Mouse (Mus musculus) spleen, postnatal 10 days (tissue): ENCODE measurements at regions not wholly inside any gene's neighbourhood (a gene's known extent, or its start where the extent isn't known, plus 50 kb on each side); places are given as distances from the start of the nearest gene placed in this dataset.
"Not testable (repeated sequence)": the region's sequence is repeated elsewhere in the genome, so short reads cannot be mapped to it uniquely, and the experiment has no call there.

Experiments
- DNase-seq, 2 experiments: peaks; one replicate each; pipeline ENCODE4 v3.0.0; 2021 to 2022; ENCODE audit warnings: low spot score in 2 of 2

DNA sequence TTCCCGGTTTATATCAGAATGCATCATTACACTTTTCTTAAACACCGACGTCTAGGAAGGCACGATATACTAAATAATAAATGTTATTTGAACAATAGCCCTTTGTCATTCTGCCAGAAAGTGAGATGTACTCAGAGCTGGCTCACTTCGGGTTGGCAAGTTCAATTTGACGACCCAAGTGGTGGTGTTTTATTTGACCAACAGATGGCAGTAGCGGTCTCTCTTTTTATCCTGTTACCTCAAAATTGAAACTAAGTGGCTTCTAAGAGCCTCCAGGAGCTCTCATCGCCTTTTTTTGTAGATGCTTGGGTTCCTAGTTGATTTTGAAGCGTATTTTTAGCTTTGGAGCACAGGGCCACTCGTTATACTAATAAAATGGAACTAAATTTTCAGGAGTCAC lies 66.7 kb upstream of the Chmp2b start:
- peak in 1 of 2 experiments; percentile 44 for DNase-seq

DNA sequence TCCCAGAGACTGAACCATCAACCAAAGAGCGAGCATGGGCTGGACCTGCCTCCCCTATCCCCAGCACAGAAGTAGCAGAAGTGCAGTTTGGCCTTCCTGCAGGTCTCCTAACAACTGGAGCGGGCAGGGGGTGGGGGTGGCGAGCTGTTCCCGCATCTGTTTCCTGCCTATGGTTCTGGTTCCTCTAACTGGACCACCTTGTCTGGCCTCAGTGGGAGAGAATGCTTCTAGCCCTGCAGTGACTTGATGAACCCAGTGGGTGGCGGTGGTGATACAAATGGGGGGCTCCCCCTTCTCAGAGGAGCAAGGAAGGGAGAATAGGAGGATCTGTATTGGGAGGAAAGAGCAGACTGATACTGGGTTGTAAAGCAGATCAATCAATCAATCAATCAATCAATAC lies 69.2 kb upstream of the Chmp2b start:
- no peak for DNase-seq

DNA sequence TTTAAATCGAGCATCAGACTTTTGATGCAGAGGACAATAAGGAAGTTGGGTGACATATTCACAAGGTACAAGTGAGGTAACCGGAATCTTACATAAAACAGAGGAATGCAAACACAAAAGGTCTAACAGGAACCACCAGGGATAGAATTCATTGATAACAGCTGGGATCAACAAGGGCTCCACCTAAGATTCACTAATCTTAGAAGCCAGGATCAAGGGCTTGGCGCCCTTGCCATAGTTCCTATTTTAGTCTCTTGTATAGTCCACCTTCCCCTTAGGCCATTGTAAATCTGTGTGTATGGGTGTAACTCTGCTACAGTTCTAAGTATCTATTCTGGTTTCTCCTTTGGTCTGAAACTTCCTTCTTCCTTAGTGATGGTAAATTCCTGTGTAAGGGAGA lies 84.2 kb upstream of the Chmp2b start:
- DNase-seq, result not testable (repeated sequence)

DNA sequence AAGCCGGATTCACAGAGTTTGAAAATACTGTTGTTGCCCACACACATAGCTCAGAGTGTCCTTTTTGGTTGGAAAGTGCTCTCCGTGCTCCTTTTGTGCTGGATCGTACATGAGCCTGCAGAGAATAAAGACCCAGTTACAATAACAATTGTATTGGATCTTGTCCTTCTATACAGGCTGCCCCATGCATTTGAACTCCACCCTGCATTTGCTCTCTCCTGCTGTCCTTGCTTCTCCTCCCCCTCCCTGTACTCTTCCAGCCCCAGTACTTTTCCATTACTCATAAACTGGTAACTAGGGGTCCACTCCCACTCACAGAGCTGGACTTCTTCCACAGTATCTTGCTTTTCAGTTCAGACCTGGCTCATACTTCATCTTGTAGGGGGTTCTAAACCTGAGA lies 86.5 kb upstream of the Chmp2b start:
- DNase-seq, result no peak

DNA sequence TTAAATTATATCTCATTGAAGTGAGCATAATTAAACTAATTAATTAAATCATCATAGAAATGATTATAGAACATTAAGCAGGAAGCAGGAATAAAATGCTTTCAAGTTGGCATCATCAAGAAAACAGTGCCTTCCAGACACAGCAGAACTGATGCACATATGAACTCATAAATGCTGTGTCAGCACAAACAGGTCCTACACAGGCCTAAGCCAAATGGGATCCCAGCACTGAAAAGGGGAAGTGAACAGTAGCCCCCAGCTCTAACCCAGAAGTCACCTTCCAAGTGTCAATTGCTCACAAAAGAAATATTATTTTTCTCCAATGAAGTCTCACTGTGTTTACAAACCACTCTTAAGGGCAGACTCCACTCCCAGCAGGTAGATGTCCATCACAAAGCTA lies 93.0 kb upstream of the Chmp2b start:
- no peak for DNase-seq

DNA sequence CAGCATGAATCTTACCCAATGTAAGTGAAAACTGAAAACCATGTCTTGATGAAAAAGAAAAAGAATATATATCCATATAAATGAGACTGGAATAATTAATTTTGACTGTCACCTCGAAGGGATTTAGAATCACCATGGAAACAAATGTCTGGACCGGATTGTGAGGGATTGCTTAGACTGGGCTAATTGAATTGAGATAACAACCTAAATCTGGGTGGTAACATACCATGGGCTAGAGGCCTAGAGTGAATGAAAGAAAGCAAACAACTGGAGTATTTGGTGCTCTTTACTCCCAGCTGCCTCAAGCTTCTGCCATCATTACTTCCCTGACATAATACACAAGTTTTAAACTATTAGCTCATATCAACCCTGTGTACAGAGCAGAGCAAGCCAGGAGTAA lies 95.3 kb upstream of the Chmp2b start:
- no peak for DNase-seq

DNA sequence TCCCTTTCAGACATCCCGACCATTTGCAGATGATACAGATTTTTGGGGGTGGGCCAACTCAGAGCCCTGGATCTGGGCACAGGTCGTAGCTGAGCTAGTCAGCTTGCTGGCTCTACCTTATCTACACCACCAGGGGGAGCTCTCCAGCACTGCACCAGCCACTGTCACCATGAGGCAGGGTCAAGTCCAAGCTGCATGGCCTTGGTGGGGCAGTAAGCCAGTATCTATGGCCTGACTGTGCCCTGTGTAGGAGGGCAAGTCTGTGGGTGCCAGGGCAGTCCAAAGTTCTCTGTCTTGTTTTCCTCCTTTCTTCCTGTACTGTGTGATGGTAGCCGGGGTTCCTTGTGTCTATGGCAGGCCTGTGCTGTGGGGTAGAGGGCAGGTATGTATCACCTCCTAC lies 102.3 kb upstream of the Chmp2b start:
- DNase-seq, result peak in 1 of 2 experiments; percentile 14

DNA sequence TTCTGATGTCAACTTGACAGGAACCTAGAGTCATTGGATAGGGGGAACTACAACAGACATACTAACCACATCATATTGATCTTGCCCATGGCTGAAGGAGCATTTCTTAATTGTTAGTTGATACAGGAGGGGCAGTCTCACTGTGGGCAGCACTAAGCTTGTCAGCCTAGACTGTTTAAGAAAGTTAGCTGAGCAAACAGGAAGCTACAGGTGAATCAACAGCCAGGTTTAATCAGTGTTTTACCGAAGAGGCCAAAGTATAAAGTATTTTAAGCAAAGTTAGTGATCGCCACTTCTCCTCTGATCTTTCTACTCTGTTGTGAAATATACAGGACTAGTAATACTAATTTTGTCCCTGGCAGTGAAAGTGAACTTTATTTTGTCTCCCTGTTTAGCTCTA lies 109.6 kb upstream of the Chmp2b start:
- no peak for DNase-seq

DNA sequence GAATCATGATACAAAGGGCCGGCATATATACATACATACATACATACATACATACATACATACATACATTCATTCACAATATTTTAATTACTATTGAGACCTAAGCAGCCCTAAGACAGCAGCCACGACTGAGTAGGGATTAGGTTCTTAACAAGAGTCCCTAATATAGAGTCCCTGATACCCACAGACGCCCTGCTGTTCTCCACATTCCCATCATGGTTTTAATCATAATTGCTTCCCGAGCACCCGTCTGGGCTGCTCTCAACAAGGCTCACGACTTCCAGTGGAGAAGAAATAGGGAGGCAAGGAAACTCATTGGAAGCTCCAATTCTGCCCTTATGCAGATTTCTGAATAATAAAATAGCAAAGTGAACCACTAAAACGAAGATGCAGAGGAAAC lies 120.6 kb upstream of the Chmp2b start:
- no peak for DNase-seq

DNA sequence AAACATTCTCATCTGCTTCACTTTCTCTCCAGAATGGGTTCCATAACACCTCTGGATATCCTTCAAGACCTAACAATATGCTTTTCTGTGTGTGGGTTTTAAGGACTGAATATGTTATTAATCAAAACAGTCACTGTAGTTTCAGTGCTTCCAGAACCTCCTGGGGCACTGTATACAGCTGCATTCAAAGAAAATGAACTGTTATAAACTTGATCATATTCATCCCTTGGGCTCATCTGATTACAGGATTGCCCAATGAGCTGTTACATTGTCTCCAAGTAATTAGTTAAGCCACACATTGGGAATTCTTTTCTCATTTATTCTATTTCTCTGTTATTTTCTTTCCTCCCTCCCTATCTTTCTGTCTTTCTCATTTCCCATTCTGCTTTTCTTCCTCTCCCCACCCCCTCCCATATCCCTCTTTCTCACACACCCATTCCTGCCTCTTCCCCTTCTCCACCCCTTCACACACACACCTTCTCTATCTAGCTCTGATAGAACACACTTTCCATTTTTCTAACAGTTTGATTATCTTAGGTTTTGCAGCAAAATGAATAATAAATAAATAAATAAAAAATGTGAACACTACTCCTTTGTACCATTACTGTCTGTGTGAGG lies 121.3 kb upstream of the Chmp2b start:
- no peak for DNase-seq

DNA sequence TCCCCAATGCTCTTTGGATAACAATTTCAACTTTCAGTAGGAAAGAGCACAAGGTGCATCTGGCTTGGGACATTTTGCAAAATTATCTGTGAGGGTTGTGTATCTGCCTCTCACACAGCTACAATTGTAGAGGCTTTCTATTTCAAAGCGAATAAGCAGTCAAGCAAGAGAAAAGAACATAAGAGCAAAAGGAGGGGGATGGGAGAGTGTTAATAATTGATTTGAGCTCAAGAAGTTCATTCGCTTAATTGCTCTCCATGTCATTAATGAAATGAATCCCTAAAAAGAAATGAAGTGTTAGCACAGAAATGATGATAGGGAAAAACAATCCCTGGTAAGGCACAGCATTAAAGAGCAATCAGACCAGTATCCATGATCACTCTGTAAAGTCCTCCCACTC lies 121.4 kb upstream of the Vgll3 start:
- no peak for DNase-seq

DNA sequence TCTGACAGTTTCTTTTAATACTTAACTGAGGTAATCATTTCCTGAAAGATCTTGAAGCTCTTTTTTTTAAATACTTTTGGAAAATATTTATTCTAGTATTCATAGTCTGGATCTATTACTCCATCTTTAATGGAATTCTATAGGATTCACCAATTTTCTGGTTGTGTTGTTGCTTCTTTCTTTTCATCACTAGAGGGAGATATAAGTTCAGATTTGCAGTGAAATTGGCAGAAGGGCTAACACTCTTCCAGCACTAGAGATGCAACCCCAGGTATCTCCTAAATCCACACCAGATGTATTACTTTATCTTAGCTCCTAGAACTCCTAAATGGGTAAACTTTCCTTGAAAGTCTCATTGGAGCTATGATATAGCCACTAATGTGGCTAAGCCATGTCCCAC lies 99.4 kb upstream of the Vgll3 start:
- DNase-seq, result no peak

DNA sequence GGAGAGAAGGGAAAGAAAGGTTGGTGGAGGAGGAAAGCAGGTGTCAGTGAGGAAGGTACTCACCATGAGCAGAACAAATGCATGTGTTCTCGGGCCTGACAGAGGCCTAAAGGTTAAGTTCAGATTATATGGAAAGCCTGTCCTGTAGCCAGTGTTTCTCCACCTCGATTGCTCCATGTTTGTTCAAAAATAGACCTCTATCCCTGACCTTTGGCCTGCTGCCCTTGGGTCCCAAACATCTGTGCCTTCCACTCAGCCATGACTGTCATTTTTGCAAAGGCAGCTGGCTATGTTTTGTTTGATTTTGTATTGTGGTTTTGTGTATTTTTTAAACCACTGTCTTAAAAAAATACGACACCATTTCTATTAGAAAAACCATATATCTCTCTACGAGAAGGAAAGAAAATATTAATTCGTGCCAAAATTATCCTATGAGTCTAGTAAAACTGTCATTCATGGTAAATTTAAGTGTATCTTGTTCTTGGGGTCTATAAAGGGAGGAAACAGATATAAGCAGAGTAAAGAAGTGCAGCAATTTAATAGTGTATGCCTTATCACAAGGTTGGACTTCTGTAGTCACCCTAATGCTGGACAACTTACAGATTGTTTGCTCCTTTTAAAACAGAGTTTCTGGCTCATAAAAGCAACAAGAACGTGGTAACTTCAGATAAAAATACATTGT lies 96.1 kb upstream of the Vgll3 start:
- no peak for DNase-seq

DNA sequence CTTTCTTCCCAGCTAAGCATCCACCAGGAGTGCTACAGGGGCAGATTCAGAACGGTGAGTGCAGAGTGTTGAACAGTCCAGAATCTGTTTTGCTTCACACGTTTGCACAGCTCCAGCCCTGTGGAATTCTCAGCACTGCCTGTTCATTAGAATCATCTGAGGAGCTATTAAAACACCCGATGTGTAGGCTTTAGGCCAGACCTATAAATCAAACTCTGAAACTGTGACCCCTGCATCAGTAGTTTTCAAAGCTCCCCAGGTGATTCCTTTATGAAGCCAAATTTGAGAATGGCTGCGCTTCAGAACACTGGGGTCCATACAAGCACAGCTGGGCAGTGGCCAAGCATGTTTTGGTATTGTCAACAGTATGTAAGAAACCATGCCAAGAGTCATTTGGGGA lies 94.1 kb upstream of the Vgll3 start:
- DNase-seq, result no peak

DNA sequence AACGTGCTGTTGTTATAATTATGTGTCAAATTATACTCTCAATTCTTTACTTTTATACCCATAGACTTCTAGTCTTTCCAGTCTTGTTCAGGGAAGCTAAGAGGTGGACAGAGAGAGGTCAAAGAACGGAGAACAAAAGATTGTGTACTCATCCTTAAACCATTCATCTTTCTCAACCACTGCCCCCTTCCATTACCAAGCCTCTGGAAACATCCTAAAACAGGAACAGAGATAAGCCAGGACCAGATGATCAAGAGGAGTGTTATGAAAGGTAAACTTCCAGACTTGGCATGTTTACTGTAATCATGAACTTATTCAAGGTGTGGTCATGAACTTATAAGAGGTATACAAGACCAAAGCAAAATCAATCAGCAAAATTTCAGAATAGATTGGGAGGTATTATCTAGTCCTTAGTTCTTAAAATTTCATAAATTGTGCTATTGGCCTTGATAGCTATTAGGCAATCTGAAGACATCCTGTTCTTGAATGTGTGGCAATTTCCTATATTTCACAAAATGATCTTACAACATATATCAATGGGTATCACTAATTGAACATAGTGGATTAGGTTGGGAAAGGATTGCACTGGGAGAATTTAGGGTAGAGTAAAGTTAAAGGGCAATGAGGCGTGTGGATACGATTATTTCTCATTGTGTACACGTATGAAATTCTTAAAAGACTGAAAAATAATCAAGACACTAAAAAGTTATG lies 89.3 kb upstream of the Vgll3 start:
- no peak for DNase-seq

DNA sequence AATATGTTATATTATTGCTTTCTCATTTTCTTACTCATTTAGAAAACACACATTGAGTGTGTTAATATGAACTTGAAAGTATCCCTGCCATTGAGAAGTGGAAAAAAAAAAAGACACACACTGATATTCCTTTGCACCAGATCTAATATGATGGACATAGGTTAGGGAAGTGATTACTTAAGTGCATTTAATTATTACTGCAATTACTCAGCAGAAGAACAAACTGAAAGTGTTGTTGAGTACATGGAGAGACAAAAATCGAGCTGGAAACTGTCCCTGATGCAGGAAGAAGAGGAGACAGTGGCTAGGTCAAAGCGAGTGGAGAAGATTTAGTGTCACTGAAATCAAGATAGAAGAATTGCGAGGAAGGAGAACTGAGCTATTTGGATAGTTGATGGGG lies 88.8 kb upstream of the Vgll3 start:
- no peak for DNase-seq

DNA sequence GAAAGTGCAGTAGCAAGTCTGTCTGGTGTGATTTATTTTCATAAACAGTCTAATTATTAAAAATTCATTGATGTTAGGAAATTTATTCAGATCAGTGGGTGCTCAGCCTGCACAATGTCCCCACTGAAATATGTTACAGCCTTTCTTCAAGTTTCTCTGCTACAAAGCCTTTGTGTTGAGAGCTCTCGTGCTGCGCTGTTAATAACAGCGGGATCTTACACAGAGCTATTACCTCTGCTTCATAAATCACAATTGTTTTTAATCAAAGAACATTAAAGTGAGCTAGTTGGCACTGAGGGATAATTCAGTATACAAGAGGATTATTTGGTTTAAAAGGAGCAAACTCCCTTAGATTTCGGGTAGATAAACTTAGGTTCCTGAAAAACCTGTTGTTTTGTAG lies 85.7 kb upstream of the Vgll3 start:
- no peak for DNase-seq

DNA sequence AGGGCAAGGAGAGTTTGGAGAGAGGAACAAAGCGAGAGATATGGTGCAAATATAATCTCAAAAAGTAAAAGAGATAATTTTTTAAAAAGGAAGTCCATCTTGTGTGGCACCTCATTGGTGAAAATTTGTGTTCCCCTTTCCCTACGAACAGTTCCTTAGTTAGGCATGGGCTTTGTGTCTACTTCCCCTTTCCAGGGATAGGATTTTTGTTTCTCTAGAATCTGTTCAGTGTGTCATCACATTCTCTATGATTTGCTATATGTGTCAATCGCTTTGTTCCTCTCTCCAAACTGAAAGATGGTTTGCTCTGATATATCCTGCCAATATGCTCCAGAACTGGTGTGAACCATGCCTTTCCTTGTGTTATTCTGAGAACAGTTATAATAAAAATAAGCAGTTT lies 75.4 kb upstream of the Vgll3 start:
- no peak for DNase-seq

DNA sequence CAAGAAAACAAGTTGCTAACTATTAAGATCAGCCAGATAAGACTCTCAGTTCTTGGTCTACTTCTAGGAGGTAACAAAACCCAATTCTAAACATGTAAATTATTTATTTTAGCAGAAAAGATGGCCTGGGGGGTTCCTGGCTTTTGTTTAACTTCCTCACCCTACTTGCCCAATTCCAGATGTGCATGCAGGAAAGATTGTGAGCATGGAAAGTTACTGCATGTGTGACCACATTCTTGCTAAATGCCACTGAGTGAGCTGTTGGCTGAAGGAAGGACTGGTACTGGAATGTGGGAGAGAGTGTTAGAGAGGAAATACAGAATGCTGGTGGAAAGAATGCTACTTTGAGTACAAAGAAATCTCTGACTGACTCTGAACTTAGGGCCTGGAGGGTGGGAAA lies 72.1 kb upstream of the Vgll3 start:
- no peak for DNase-seq

DNA sequence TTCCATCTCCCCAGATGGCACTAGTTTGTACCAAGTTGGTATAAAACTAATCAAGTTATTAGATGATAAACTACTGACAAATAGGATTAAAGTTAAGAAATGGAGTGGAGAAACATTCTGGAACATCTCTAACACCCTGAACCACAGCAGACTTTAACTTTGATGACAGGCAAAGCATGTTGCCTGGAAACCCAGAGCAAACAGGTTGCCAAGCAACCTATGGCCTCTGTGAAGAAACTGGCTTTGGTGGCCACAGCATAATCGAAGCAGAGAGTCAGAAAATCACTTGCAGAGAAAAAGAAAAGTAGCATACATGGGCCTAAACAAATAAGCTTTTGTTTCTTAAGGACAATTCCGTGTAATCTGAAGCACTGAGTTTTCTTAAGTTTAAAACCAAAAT lies 59.4 kb upstream of the Vgll3 start:
- no peak for DNase-seq
